Mouse (Mus musculus) thymus, postnatal 36 days (tissue): Measurements from ENCODE around the gene Glb1l3.
"Not testable (repeated sequence)": the region's sequence is repeated elsewhere in the genome, so short reads cannot be mapped to it uniquely, and the experiment has no call there.

Experiments
- DNase-seq, 2 experiments: peaks; one replicate each; pipeline ENCODE4 v3.0.0; 2022; ENCODE audit warnings: mixed read lengths in 2 of 2

Gene Glb1l3

GRCm38 (mm10) chr9:26860751-26861150, at the start of gene Glb1l3:
Glb1l3 (minus strand) TSS chr9:26860890.
- no peak for DNase-seq

GRCm38 (mm10) chr9:26869856-26870255, 9.2 kb upstream of the Glb1l3 start:
- DNase-seq = not testable (repeated sequence)

GRCm38 (mm10) chr9:26831089-26831488, 29.6 kb downstream of the Glb1l3 start:
- DNase-seq = no peak

GRCm38 (mm10) chr9:26819942-26820341, 40.7 kb downstream of the Glb1l3 start:
- DNase-seq = no peak

- no peak for DNase-seq
Measured at GRCm38 (mm10) chr9:26808735-26809134, 52.0 kb downstream of the Glb1l3 start.

- peak; percentile 11 to 26 for DNase-seq
Measured at GRCm38 (mm10) chr9:26805935-26806666, 54.6 kb downstream of the Glb1l3 start, which contains the start of gene Glb1l2. Glb1l2 (minus strand) TSS chr9:26806468.

- DNase-seq = no peak
Measured at GRCm38 (mm10) chr9:26804321-26804720, 56.4 kb downstream of the Glb1l3 start.

GRCm38 (mm10) chr9:26800357-26800756, 60.3 kb downstream of the Glb1l3 start:
- DNase-seq = no peak

- DNase-seq = no peak
Measured at GRCm38 (mm10) chr9:26798731-26799130, 62.0 kb downstream of the Glb1l3 start.

- DNase-seq = no peak
Measured at GRCm38 (mm10) chr9:26798205-26798604, 62.5 kb downstream of the Glb1l3 start.

GRCm38 (mm10) chr9:26792829-26793228, 67.9 kb downstream of the Glb1l3 start:
- no peak for DNase-seq

- no peak for DNase-seq
Measured at GRCm38 (mm10) chr9:26783414-26783975, 77.2 kb downstream of the Glb1l3 start.

- no peak for DNase-seq
Measured at GRCm38 (mm10) chr9:26778421-26778820, 82.3 kb downstream of the Glb1l3 start.

- DNase-seq = no peak
Measured at GRCm38 (mm10) chr9:26776122-26776902, 84.4 kb downstream of the Glb1l3 start.

- no peak for DNase-seq
Measured at GRCm38 (mm10) chr9:26775700-26776099, 85.0 kb downstream of the Glb1l3 start.

- no peak for DNase-seq
Measured at GRCm38 (mm10) chr9:26768181-26768580, 92.5 kb downstream of the Glb1l3 start.
